Mouse (Mus musculus) myocyte (in vitro differentiated cells): ENCODE measurements at regions not wholly inside any gene's neighbourhood (a gene's known extent, or its start where the extent isn't known, plus 50 kb on each side); places are given as distances from the start of the nearest gene placed in this dataset.

Experiments
- CEBPB ChIP-seq: IDR thresholded peaks from 2 replicates; pipeline ENCODE4 v1.6.1; 2011; ENCODE audit warnings: mild to moderate bottlenecking, moderate library complexity; ENCODE audit not compliant: poor library complexity, insufficient read depth, severe bottlenecking
- E2F4 ChIP-seq: IDR thresholded peaks from one replicate; pipeline ENCODE4 v1.6.1; 2011; ENCODE audit warnings: mild to moderate bottlenecking, control low read depth, moderate library complexity; ENCODE audit not compliant: insufficient read depth
- MAX ChIP-seq: IDR thresholded peaks from one replicate; pipeline ENCODE4 v1.6.1; 2011; ENCODE audit warnings: low read depth, mild to moderate bottlenecking, control low read depth
- MYOD1 ChIP-seq, 3 experiments: IDR thresholded peaks; one replicate each; pipeline ENCODE4 v1.6.1; 2011; ENCODE audit warnings: control low read depth in 2 of 3, low read depth in 2 of 3, mild to moderate bottlenecking in 2 of 3, moderate library complexity in 1 of 3; ENCODE audit not compliant: insufficient read length in 2 of 3, control insufficient read depth in 1 of 3
- POLR2A ChIP-seq: IDR thresholded peaks from one replicate; pipeline ENCODE4 v1.6.1; 2011; ENCODE audit warnings: low read depth, mild to moderate bottlenecking, control low read depth, moderate library complexity; ENCODE audit not compliant: insufficient read length
- POLR2AphosphoS2 ChIP-seq: IDR thresholded peaks from one replicate; pipeline ENCODE4 v1.6.1; 2011; ENCODE audit warnings: low read depth, control low read depth; ENCODE audit not compliant: insufficient read length
- REST ChIP-seq: IDR thresholded peaks from one replicate; pipeline ENCODE4 v1.6.1; 2011; ENCODE audit warnings: mild to moderate bottlenecking, control low read depth, moderate library complexity; ENCODE audit not compliant: insufficient read depth, insufficient read length
- SRF ChIP-seq: IDR thresholded peaks from one replicate; pipeline ENCODE4 v1.6.1; 2011; ENCODE audit warnings: low read depth; ENCODE audit not compliant: control insufficient read depth, insufficient read length
- TCF12 ChIP-seq: IDR thresholded peaks from one replicate; pipeline ENCODE4 v1.6.1; 2011; ENCODE audit warnings: mild to moderate bottlenecking, control low read depth; ENCODE audit not compliant: poor library complexity, insufficient read depth, severe bottlenecking
- TCF3 ChIP-seq: IDR thresholded peaks from one replicate; pipeline ENCODE4 v1.6.1; 2011; ENCODE audit warnings: low read depth, control low read depth; ENCODE audit not compliant: insufficient read length
- USF1 ChIP-seq: IDR thresholded peaks from one replicate; pipeline ENCODE4 v1.6.1; 2011; ENCODE audit warnings: low read depth, mild to moderate bottlenecking, control low read depth, moderate library complexity

DNA sequence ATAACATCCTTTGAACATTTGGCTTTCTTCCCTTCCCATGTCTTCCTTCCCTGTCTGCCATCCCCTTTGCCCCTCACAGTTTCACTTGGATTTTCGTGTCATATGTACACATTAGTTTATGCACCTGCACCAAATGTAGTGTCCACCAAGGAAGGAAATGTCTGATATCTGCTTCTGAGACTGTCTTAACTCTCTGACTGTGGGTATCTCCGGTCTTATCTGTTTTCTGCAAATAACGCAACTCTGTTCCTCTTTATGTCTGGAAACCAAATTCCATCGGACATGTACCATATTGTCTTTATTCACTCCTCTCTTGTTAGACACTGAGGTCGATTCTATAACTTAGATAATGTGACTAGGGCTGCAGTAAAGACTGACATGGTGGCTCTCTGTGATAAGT, 113.6 kb downstream of the Tmem30b start:
- TF ChIP-seq POLR2AphosphoS2 (no peak), TCF3 (no peak), MAX (no peak), POLR2A (no peak), MYOD1 (IDR thresholded peaks at IDR 0.05; ENCODE audit: control insufficient read depth in 1 of 3, insufficient read length in 2 of 3, low read depth in 2 of 3) (no peak), USF1 (no peak), REST (no peak), SRF (no peak), CEBPB (no peak), E2F4 (no peak), TCF12 (no peak)
